Mouse (Mus musculus) heart, embryonic 13.5 days (tissue): ENCODE results near the gene Creb3l2. TPM values are rescaled to one million over a fixed set of nuclear protein-coding genes. Genes with fewer than 3 reads are reported as not detected.

ENCODE experiments used
- ATAC-seq: fragments of 200-750 bp; cut with Nextera tagmentation; 2 replicates; pipeline ENCODE4 v1.8.0; 2017; ENCODE audit warnings: moderate TSS enrichment; ENCODE audit not compliant: insufficient number of reproducible peaks, low FRiP score, low TSS enrichment; ENCODE audit errors: extremely low read depth
- H3K27ac ChIP-seq: fragments of 300-500 bp; sonication (generic); replicated peaks from 2 replicates; pipeline ENCODE4 v1.5.1; 2015; ENCODE audit warnings: moderate library complexity, mild to moderate bottlenecking, inconsistent platforms
- H3K27me3 ChIP-seq: fragments of 300-500 bp; sonication (generic); replicated peaks from 2 replicates; pipeline ENCODE4 v1.6.1; 2015; ENCODE audit warnings: mild to moderate bottlenecking, inconsistent platforms
- H3K36me3 ChIP-seq: fragments of 300-500 bp; sonication (generic); 2 replicates; pipeline ENCODE4 v1.6.1; 2015; ENCODE audit warnings: mild to moderate bottlenecking, inconsistent platforms
- H3K4me1 ChIP-seq: fragments of 300-500 bp; sonication (generic); 2 replicates; pipeline ENCODE4 v1.6.1; 2015; ENCODE audit warnings: inconsistent platforms
- H3K4me2 ChIP-seq: fragments of 300-500 bp; sonication (generic); 2 replicates; pipeline ENCODE4 v1.6.1; 2015; ENCODE audit warnings: inconsistent platforms, mild to moderate bottlenecking, moderate library complexity
- H3K4me3 ChIP-seq: fragments of 300-500 bp; sonication (generic); 2 replicates; pipeline ENCODE4 v1.5.1; 2015; ENCODE audit warnings: moderate library complexity, mild to moderate bottlenecking, inconsistent platforms
- H3K9ac ChIP-seq: fragments of 300-500 bp; sonication (generic); 2 replicates; pipeline ENCODE4 v1.6.1; 2015; ENCODE audit warnings: inconsistent platforms, mild to moderate bottlenecking, moderate library complexity
- H3K9me3 ChIP-seq: fragments of 300-500 bp; sonication (generic); 2 replicates; pipeline ENCODE4 v1.6.1; 2016; ENCODE audit warnings: inconsistent platforms
- WGBS: fragments of 180-500 bp; shearing (Covaris S2); methylation state at CpG from one replicate; pipeline ENCODE4 v1.1.7; 2015; ENCODE audit warnings: mixed read lengths; 5-methylcytosine and 5-hydroxymethylcytosine counted together
- polyA plus RNA-seq: library from polyadenylated mRNA; unstranded; fragments of >200 nt; fragmentation: Nextera tagmentation; extraction: Ambion mirVana; gene quantifications from 2 replicates; pipeline ENCODE4 v1.2.1, GENCODE M21; 2015

The Creb3l2 gene
- polyA plus RNA-seq, 1 experiment from 2014 or later, result 30.1 TPM

DNA sequence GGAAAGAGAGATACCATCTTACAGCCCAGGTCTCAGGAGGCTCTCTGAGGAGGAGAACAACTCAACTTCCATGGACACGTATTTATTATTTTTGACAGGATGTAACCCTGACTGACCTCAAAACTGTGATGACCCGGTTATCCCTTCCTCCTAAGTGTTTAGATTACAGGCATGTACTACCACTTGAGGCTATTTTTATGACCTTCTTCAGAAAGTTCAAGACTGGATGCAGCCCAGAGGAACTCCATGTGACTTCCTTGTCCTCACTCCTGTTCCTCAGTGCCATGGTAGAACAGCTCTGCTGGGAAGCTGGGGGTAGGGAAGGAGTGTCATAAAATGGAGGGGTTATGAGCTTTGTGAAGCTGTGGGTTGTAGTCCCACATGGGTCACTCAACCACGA lies 16.1 kb downstream of the Creb3l2 start:
- Histone ChIP-seq H3K27me3 (no peaks in the 10 kb centered on the region), H3K4me2 (no peak overlapping the region), H3K4me1 (peaks cover 99% of the 10 kb centered on the region), H3K9ac (no peak overlapping the region), H3K27ac (peak overlapping the region; percentile 89), H3K36me3 (peaks cover 39% of the 10 kb centered on the region), H3K9me3 (no peaks in the 10 kb centered on the region), H3K4me3 (no peak overlapping the region)
- WGBS, result 55% methylated on average over 3 of the region's 3 CpGs
- ATAC-seq, result no peak

DNA sequence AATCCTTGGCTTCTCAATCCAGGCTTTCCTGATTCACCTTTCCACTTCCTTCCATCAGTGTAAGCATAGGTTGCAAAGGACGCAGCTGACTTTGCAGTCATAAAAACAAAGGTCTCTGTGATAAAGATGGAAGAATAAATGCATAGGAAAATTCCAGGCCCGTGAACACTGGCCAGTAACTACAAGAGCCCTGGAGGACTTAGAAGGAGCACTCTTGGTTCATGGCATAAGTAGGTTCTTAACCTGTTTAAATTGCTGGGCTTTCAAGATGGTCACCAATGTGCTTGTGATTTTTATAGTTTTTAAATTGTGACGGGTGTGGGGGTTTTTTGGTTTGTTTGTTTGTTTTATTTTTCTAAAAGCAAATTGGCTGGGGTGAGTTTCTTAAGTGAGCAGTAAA lies 16.9 kb downstream of the Creb3l2 start:
- no peak overlapping the region for H3K4me3 ChIP-seq
- peak overlapping the region; percentile 89 for H3K27ac ChIP-seq
- 73% methylated on average over 3 of the region's 3 CpGs for WGBS
- no peak overlapping the region; the same call in 1 of the 2 replicates for H3K9ac ChIP-seq
- H3K27me3 ChIP-seq, result no peaks in the 10 kb centered on the region
- no peak for ATAC-seq
- peaks cover 99% of the 10 kb centered on the region for H3K4me1 ChIP-seq
- H3K4me2 ChIP-seq, result no peak overlapping the region
- no peaks in the 10 kb centered on the region for H3K9me3 ChIP-seq
- peaks cover 39% of the 10 kb centered on the region for H3K36me3 ChIP-seq

DNA sequence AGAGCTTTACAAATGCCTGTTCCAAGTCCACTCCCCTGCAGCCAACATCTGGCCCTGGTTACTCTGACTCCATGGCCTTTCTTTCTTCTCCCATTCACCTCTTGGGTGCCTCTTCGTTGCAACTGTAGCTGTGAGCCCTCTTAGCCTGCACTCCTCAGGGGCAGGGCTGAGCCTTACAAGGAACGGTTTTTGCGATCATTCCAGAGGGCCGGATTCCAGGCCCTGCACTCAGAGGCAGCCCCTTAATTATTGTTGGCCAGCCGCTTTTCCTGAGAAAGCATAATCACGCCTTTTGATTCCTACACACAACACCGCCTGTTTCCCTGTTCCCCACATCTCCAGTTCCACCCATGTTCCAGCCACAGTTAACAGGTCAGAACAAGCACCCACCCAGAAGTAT lies 17.6 kb downstream of the Creb3l2 start:
- Histone ChIP-seq H3K9ac (peak overlapping the region; percentile 67), H3K4me2 (peak overlapping the region; percentile 42), H3K36me3 (peaks cover 39% of the 10 kb centered on the region), H3K4me1 (peaks cover 99% of the 10 kb centered on the region), H3K27me3 (no peaks in the 10 kb centered on the region), H3K27ac (peak overlapping the region; percentile 89), H3K9me3 (no peaks in the 10 kb centered on the region), H3K4me3 (no peak overlapping the region)
- ATAC-seq, result 0 out of 2 replicates have a peak, but pooled peaks have one; percentile 5
- WGBS, result 35% methylated on average over 7 of the region's 7 CpGs

DNA sequence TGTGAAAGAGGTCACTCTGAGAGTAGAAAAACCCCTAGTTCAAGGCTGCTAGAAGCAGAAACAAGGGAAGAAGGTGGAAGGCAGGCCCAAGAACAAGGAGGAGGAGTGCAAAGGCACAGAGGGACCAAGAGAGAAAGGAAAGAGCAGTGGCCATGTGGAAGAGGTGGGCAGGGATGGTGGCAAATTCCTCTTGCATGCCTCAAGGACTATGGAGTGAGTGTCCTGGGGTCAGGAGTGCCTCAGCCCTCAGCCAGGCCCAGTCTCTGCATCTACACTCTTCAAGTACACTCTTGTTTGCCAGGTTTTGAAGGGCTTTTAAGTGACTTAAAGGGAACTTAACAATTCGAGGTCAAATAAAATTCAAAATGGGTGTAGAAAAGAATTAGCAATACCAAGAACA lies 18.6 kb downstream of the Creb3l2 start:
- H3K4me2 ChIP-seq, result peak overlapping the region; percentile 42
- peak overlapping the region; percentile 67 for H3K9ac ChIP-seq
- 38% methylated on average over 1 of the region's 1 CpGs for WGBS
- H3K9me3 ChIP-seq, result no peaks in the 10 kb centered on the region
- H3K4me1 ChIP-seq, result peaks cover 99% of the 10 kb centered on the region
- no peak overlapping the region for H3K4me3 ChIP-seq
- H3K36me3 ChIP-seq, result peaks cover 39% of the 10 kb centered on the region
- no peaks in the 10 kb centered on the region for H3K27me3 ChIP-seq
- peak overlapping the region; percentile 89 for H3K27ac ChIP-seq
- no peak for ATAC-seq

DNA sequence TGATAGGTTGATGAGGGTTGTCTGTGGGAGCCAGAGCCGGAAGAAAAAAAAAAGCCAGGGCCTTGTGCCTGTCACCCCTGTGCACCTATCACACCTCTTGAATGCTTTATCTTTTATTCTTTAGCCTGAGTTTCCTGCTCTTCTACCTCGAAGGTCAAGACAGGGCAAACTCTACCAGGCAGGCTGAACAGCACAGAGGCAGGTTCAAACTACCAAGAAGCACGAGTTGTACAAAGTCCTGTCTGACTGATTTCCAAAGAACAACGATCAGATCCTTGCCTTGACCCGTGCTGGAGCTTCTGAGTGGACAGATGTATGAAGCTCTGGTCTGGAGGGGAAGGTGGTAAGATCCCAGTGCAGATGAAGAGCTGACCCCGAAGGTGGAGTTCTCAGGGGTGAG lies 20.8 kb downstream of the Creb3l2 start:
- Histone ChIP-seq H3K27ac (peak overlapping the region; percentile 49), H3K9me3 (no peaks in the 10 kb centered on the region), H3K4me3 (no peak overlapping the region), H3K36me3 (peaks cover 32% of the 10 kb centered on the region), H3K9ac (peak overlapping the region; percentile 20; the same call in 1 of the 2 replicates), H3K4me2 (no peak overlapping the region), H3K27me3 (no peaks in the 10 kb centered on the region), H3K4me1 (peaks cover 96% of the 10 kb centered on the region)
- 42% methylated on average over 6 of the region's 6 CpGs for WGBS
- ATAC-seq, result no peak

DNA sequence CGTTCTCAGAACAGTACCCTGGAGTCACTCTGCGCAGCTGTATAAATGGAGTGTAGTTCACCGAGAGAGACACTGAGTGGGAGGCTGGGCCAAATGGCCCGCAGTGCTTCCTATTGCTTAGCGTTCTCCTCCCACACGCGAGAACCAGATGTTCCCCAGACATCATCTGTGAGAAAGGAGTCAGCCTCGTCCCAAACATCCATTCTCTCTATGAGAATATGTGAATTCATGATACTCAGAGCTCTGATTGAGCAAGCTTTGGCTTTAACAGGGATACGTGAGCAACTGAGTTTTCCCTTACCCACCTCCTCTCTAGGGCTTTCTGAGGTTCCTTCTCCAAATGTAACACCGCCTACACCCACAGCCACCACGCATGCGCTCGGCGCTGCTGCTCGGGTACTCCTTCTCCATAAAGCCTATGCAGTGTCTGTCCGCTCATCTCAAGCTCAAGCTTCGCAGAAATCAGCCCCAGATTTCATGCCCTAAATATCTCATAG lies 22.5 kb downstream of the Creb3l2 start:
- 59% methylated on average over 17 of the region's 17 CpGs for WGBS
- H3K9ac ChIP-seq, result peak overlapping the region; percentile 72
- ATAC-seq, result no peak
- H3K36me3 ChIP-seq, result peaks cover 24% of the 10 kb centered on the region
- H3K27me3 ChIP-seq, result no peaks in the 10 kb centered on the region
- H3K9me3 ChIP-seq, result no peaks in the 10 kb centered on the region
- H3K27ac ChIP-seq, result peak overlapping the region; percentile 84
- H3K4me2 ChIP-seq, result peak overlapping the region; percentile 48
- peaks cover 96% of the 10 kb centered on the region for H3K4me1 ChIP-seq
- peak overlapping the region; percentile 9; the same call in 1 of the 2 replicates for H3K4me3 ChIP-seq

DNA sequence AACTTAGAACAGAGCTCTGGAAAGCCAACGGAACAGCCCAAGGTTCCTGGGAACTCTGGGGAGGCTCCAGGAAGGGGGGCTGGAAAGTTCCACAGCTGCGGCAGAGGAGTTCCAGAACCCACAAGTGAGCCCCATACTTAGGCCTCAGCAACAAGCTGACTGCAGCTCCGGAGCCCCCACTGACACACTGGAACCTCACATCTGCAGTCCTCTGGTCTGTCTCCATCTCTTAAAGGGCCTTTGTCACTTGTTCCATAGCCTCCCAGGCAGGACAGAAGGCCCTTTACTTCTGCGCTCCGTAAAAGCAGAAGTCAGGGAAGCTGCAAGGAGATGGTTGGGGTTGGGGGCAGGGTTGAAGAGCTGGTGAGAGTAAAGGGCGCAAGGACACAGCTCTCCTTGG lies 23.0 kb downstream of the Creb3l2 start:
- H3K4me2 ChIP-seq, result peak overlapping the region; percentile 48
- ATAC-seq, result no peak
- H3K9ac ChIP-seq, result peak overlapping the region; percentile 72
- H3K27ac ChIP-seq, result peak overlapping the region; percentile 84
- H3K36me3 ChIP-seq, result peaks cover 30% of the 10 kb centered on the region
- H3K4me3 ChIP-seq, result peak overlapping the region; percentile 9
- WGBS, result 32% methylated on average over 6 of the region's 6 CpGs
- H3K27me3 ChIP-seq, result no peaks in the 10 kb centered on the region
- H3K9me3 ChIP-seq, result no peaks in the 10 kb centered on the region
- H3K4me1 ChIP-seq, result peaks cover 96% of the 10 kb centered on the region

DNA sequence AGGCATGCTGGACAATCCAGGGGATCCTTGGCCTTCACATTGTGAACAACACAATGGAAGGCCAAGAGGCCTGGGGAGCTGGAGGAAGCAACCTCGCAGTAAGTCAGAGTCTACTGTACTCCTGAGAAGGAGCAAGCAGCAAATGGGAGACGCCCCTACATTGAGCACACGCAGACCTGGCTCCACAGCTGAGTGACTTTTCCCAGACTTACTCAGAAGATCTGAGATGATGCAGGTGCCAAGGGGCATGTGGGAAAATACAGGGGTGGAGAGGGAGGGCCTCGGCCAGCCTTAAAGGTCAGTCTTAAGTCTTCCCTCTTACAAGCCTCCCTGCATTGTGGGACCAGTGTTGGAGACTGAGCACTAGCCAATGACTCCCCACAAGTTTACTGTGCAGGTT lies 25.2 kb downstream of the Creb3l2 start:
- WGBS, result 68% methylated on average over 4 of the region's 4 CpGs
- H3K36me3 ChIP-seq, result peaks cover 33% of the 10 kb centered on the region
- H3K27me3 ChIP-seq, result no peaks in the 10 kb centered on the region
- no peaks in the 10 kb centered on the region for H3K9me3 ChIP-seq
- peaks cover 94% of the 10 kb centered on the region for H3K4me1 ChIP-seq
- H3K4me3 ChIP-seq, result no peak overlapping the region
- H3K27ac ChIP-seq, result peak overlapping the region; percentile 98
- ATAC-seq, result no peak
- H3K9ac ChIP-seq, result peak overlapping the region; percentile 15
- H3K4me2 ChIP-seq, result no peak overlapping the region

DNA sequence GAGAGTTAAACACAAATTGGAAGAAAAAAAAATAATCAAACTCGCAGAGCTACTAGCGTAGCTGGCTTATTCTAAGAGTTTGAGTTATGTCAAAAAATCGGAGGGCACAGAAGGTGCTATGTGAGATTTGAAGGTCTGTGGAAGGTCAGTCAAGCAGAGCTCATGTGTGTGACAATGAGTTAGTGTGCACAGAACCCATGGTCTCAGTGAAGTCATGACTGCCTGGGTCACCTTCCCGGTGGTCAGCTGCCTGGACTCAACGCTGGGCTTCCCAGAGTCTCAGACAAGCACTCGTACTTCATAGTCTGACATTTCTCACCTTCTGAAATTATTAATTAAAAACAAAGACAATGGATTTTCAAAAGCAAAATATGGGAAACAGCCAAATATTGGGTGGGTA lies 26.4 kb downstream of the Creb3l2 start:
- Histone ChIP-seq H3K4me1 (peaks cover 94% of the 10 kb centered on the region), H3K27ac (peak overlapping the region; percentile 98), H3K27me3 (no peaks in the 10 kb centered on the region), H3K9ac (peak overlapping the region; percentile 70), H3K4me2 (peak overlapping the region; percentile 35), H3K9me3 (no peaks in the 10 kb centered on the region), H3K36me3 (peaks cover 29% of the 10 kb centered on the region), H3K4me3 (no peak overlapping the region)
- WGBS, result 33% methylated on average over 6 of the region's 6 CpGs
- no peak for ATAC-seq

DNA sequence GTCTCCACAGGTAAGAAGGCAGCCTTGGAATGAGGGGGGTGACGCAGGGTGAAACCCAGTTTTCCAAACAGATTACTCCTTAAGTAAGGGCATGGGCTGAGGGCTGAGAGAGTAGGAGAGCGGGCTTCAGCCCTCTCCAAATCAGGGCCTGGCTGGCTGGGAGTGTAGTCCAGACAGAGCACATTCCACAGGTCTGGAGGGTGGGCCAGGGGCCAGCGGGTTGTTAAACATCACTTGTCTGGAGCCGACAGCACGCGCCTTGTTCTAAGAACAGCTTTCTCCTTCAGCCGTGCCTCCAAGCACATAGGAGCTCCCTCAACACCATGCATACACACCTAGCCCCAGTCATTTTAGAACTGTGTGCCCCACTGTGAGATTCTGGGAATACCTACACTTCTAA lies 26.9 kb downstream of the Creb3l2 start:
- peak overlapping the region; percentile 70 for H3K9ac ChIP-seq
- H3K27me3 ChIP-seq, result no peaks in the 10 kb centered on the region
- peaks cover 94% of the 10 kb centered on the region for H3K4me1 ChIP-seq
- no peak overlapping the region for H3K4me3 ChIP-seq
- peaks cover 32% of the 10 kb centered on the region for H3K36me3 ChIP-seq
- H3K4me2 ChIP-seq, result peak overlapping the region; percentile 35
- H3K9me3 ChIP-seq, result no peaks in the 10 kb centered on the region
- peak overlapping the region; percentile 98 for H3K27ac ChIP-seq
- ATAC-seq, result peak; percentile 65; the same call in 1 of the 2 replicates
- WGBS, result 15% methylated on average over 7 of the region's 7 CpGs

DNA sequence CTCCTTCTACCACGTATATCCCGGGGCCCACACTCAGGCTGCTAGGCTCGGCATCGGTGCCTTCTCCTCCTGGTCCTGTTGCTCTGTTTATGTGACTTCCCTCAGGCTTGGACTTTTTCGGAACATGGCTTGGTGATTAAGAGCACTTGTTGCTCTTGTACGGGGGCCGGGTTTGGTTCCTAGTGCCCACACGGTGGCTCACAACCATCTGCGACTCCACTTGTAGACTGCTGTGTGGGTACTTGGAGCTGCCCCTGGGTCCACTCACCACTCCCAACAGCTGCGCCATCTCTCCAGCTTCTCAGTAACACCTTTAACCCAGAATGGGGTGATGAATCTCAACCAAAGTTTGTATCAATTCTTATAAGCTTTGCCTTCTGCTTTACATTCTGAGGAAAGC lies 27.4 kb downstream of the Creb3l2 start:
- no peaks in the 10 kb centered on the region for H3K9me3 ChIP-seq
- H3K27me3 ChIP-seq, result no peaks in the 10 kb centered on the region
- peaks cover 94% of the 10 kb centered on the region for H3K4me1 ChIP-seq
- H3K9ac ChIP-seq, result peak overlapping the region; percentile 70
- H3K36me3 ChIP-seq, result peaks cover 32% of the 10 kb centered on the region
- H3K4me2 ChIP-seq, result peak overlapping the region; percentile 35; the same call in 1 of the 2 replicates
- no peak overlapping the region for H3K4me3 ChIP-seq
- WGBS, result 64% methylated on average over 10 of the region's 10 CpGs
- peak overlapping the region; percentile 98 for H3K27ac ChIP-seq
- ATAC-seq, result no peak

DNA sequence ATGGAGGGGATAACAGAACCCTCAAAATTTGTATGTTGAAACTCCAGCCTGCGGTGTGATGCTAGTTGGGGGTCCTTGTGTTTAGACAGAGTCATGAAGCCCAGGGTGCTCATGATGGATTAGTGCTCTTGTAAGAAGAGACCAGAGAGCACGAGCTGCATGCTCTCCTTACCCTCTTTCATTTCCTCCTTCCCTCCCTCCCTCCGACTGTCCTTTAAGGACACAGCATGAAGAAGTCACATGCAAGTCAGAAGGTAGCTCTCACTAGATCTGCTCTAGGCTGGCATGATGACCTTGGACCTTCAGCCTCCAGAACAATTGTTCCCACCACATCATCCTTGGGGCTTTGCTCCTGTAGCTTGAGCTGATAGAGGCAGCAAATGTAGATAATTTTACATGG lies 30.2 kb downstream of the Creb3l2 start:
- Histone ChIP-seq H3K4me1 (peaks cover 92% of the 10 kb centered on the region), H3K4me2 (no peak overlapping the region), H3K9ac (peak overlapping the region; percentile 30; the same call in 1 of the 2 replicates), H3K9me3 (no peaks in the 10 kb centered on the region), H3K27ac (peak overlapping the region; percentile 58), H3K36me3 (peaks cover 38% of the 10 kb centered on the region), H3K4me3 (no peak overlapping the region), H3K27me3 (no peaks in the 10 kb centered on the region)
- ATAC-seq, result no peak
- WGBS, result 65% methylated on average over 3 of the region's 3 CpGs
